ENCODE assay signal across 22 mouse cellular contexts in the genomic region with DNA sequence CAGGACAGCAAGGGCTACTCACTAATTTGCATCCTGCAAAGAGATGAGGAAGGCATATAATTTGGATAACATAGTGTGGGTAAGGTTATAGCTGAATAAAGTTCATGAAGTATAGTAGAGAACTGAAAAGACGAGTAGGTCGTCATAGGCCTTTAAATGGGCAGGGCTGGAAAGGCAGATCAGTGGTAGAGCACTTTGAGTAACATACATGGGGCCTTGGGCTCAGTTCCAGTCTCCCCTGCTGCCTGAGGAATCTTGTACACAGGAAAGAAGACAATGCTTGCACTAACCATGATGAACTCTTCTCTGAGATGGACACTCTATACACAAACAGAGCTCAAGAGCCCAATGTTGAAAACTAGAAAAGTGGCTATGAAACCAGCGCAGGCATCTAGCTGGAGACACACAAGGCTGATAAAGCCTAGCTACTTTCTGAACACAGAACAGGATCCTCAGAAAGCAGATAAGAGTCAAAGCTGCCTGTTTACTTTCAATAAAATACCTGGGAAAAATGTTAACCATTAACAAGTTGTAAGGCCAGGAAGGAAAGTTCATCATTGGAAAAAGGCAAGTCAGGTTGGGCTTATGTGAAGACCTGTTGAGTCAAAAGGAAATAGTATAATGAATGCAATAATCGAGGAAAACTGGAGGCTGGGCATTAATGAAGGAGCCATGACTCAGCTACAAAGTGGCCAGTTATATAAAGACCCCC. TPM values are rescaled to one million over a fixed set of nuclear protein-coding genes. Genes with fewer than 3 reads are reported as not detected.
DNase-seq lines count a peak whose midpoint lies in the region; ATAC-seq and TF ChIP-seq lines count a peak whose summit lies in the region.
"Had no signal": no experiment of that assay in that cellular context is flagged by ENCODE, and none has a peak within 500 bp of the region (broad histone marks: within the 10 kb centered on the region; RNA-seq: fewer than 3 reads in every experiment).

No protein-coding gene starts in this region.

- peak overlapping the region; percentile 25 for H3K4me2 ChIP-seq in intestine, embryonic 15.5 days (replicated peaks)
- peak overlapping the region; percentile 28 for H3K4me2 ChIP-seq in liver, embryonic 14.5 days (ENCODE audit: low read depth)
- peak overlapping the region; percentile 16; the same call in 1 of the 2 replicates for H3K4me2 ChIP-seq in stomach, embryonic 15.5 days
- H3K4me2 ChIP-seq: forebrain, embryonic 12.5 days; heart, embryonic 13.5 days; hindbrain, embryonic 14.5 days had no signal

- DNase-seq in heart, adult 11 months, result peak; percentile 13
- no peak for DNase-seq in heart, adult 8-10 months (ENCODE audit: low spot score)
- DNase-seq in liver, embryonic 14.5 days (ENCODE audit: low read depth in 3 of 3, low spot score in 3 of 3), result no peak
- DNase-seq in right cerebral cortex, postnatal 25 days, result no peak
- no peak for DNase-seq in lung, adult 18-20 months
- DNase-seq: adrenal gland, postnatal 10 days; cerebellum, adult 9-11 months; gastrocnemius, postnatal 36 days; kidney, adult 8-10 months; lung, adult 2 months; lung, postnatal 36 days; thymus, postnatal 36 days had no signal

- no peak for TF ChIP-seq EP300 in liver, embryonic 14.5 days (IDR thresholded peaks at IDR 0.05; ENCODE audit: low read depth)

- no peaks in the 10 kb centered on the region for H3K27me3 ChIP-seq in intestine, embryonic 15.5 days (replicated peaks)
- H3K27me3 ChIP-seq in liver, embryonic 14.5 days (ENCODE audit: control insufficient read depth, insufficient read depth, low read length), result no peaks in the 10 kb centered on the region
- no peaks in the 10 kb centered on the region for H3K27me3 ChIP-seq in stomach, embryonic 15.5 days (replicated peaks)
- H3K27me3 ChIP-seq: forebrain, embryonic 12.5 days; heart, embryonic 13.5 days; Patski had no signal

- peak; percentile 88 for ATAC-seq in intestine, embryonic 15.5 days
- ATAC-seq in liver, embryonic 14.5 days (ENCODE audit: insufficient read depth), result no peak
- ATAC-seq in stomach, embryonic 15.5 days (ENCODE audit: insufficient read depth, low FRiP score, low read depth), result peak; percentile 68; the same call in 1 of the 2 replicates
- ATAC-seq in cerebellum, adult (ENCODE audit: insufficient number of reproducible peaks, low FRiP score, low TSS enrichment), result no peak
- ATAC-seq: activated CD4-positive, CD25-positive, alpha-beta regulatory T cell, adult 4 months; Patski had no signal

- H3K36me3 ChIP-seq in intestine, embryonic 15.5 days, result peaks cover 26% of the 10 kb centered on the region
- peaks cover 60% of the 10 kb centered on the region for H3K36me3 ChIP-seq in liver, embryonic 14.5 days (replicated peaks; ENCODE audit: control insufficient read depth, insufficient read depth, low read depth)
- H3K36me3 ChIP-seq in stomach, embryonic 15.5 days, result peaks cover 34% of the 10 kb centered on the region

- TF ChIP-seq CTCF in liver, embryonic 14.5 days (IDR thresholded peaks at IDR 0.05; ENCODE audit: low read depth), result no peak

- H3K4me3 ChIP-seq in intestine, embryonic 15.5 days (replicated peaks), result no peak overlapping the region
- no peak overlapping the region for H3K4me3 ChIP-seq in liver, embryonic 14.5 days (ENCODE audit: insufficient read depth in 1 of 2, low read depth in 2 of 2, low read length in 2 of 2)
- H3K4me3 ChIP-seq in stomach, embryonic 15.5 days (replicated peaks), result no peak overlapping the region
- H3K4me3 ChIP-seq: forebrain, embryonic 12.5 days; heart, embryonic 13.5 days; layer of hippocampus, adult 2 months had no signal

- H3K27ac ChIP-seq in intestine, embryonic 15.5 days, result peak overlapping the region; percentile 72
- no peak overlapping the region; the same call in 1 of the 2 replicates for H3K27ac ChIP-seq in liver, embryonic 14.5 days
- peak overlapping the region; percentile 80 for H3K27ac ChIP-seq in stomach, embryonic 15.5 days
- H3K27ac ChIP-seq: forebrain, embryonic 12.5 days; heart, embryonic 13.5 days; hindbrain, embryonic 14.5 days; layer of hippocampus, adult 2 months had no signal

- H3K4me1 ChIP-seq in intestine, embryonic 15.5 days (replicated peaks), result peaks cover 13% of the 10 kb centered on the region; the same call in 1 of the 2 replicates
- H3K4me1 ChIP-seq in liver, embryonic 14.5 days (replicated peaks; ENCODE audit: control insufficient read depth in 2 of 2, insufficient read depth in 2 of 2, low read length in 1 of 2), result peaks cover 18 to 20% of the 10 kb centered on the region in 2 experiments
- H3K4me1 ChIP-seq in stomach, embryonic 15.5 days, result peaks cover 9% of the 10 kb centered on the region; the same call in 1 of the 2 replicates
- H3K4me1 ChIP-seq: forebrain, embryonic 12.5 days had no signal

- no peak overlapping the region for H3K9ac ChIP-seq in intestine, embryonic 15.5 days
- H3K9ac ChIP-seq in liver, embryonic 14.5 days (replicated peaks), result no peak overlapping the region
- H3K9ac ChIP-seq in stomach, embryonic 15.5 days, result no peak overlapping the region
- H3K9ac ChIP-seq: forebrain, embryonic 12.5 days; heart, embryonic 13.5 days; hindbrain, embryonic 14.5 days had no signal

- no peaks in the 10 kb centered on the region for H3K9me3 ChIP-seq in intestine, embryonic 15.5 days
- no peaks in the 10 kb centered on the region for H3K9me3 ChIP-seq in liver, embryonic 14.5 days (ENCODE audit: control insufficient read depth, low read length)
- no peaks in the 10 kb centered on the region for H3K9me3 ChIP-seq in stomach, embryonic 15.5 days
- H3K9me3 ChIP-seq: forebrain, embryonic 12.5 days; heart, embryonic 13.5 days had no signal

- 61% methylated on average over 4 of the region's 4 CpGs for WGBS in intestine, embryonic 15.5 days
- 52% methylated on average over 4 of the region's 4 CpGs for WGBS in liver, embryonic 14.5 days (ENCODE audit: insufficient replicate concordance)
- 62% methylated on average over 4 of the region's 4 CpGs for WGBS in stomach, embryonic 15.5 days

RNA-seq across cellular contexts. Expression of a gene that starts 13.9 kb away (rescaled TPM):
- 10 to 100 TPM; 23.4 to 36.2 (median 27.8) TPM for total RNA-seq in heart, adult 8-10 months (2022)
- 20.9 and 23.5 TPM in 2 replicates for polyA plus RNA-seq in intestine, embryonic 15.5 days (2015; fragmentation: Nextera tagmentation; extraction: Ambion mirVana)
- polyA plus RNA-seq in liver, embryonic 14.5 days (2012; rRNA removed), result 7.3 and 10.6 TPM in 2 replicates
- polyA plus RNA-seq in liver, embryonic 14.5 days (2014; fragmentation: Nextera tagmentation; extraction: Ambion mirVana), result 7.3 and 8.7 TPM in 2 replicates
- 26.1 and 27.6 TPM in 2 replicates for polyA plus RNA-seq in stomach, embryonic 15.5 days (2015; fragmentation: Nextera tagmentation; extraction: Ambion mirVana)

RNA-seq across cellular contexts. Expression of a gene that starts 48.1 kb away (rescaled TPM):
- total RNA-seq in heart, adult 8-10 months (2022), result 10 to 100 TPM; 86.6 to 95.2 (median 88.9) TPM
- 106 and 109 TPM in 2 replicates for polyA plus RNA-seq in intestine, embryonic 15.5 days (2015; fragmentation: Nextera tagmentation; extraction: Ambion mirVana)
- polyA plus RNA-seq in liver, embryonic 14.5 days (2012; rRNA removed), result 11.4 and 15.3 TPM in 2 replicates
- 19.1 and 20.3 TPM in 2 replicates for polyA plus RNA-seq in liver, embryonic 14.5 days (2014; fragmentation: Nextera tagmentation; extraction: Ambion mirVana)
- polyA plus RNA-seq in stomach, embryonic 15.5 days (2015; fragmentation: Nextera tagmentation; extraction: Ambion mirVana), result 145 and 153 TPM in 2 replicates
- polyA plus RNA-seq: activated CD4-positive, CD25-positive, alpha-beta regulatory T cell, adult 4 months; CD4-positive, CD25-positive, alpha-beta regulatory T cell, adult 4 months had no signal

Comparison
In these comparisons a context has a peak if more than half of its experiments do, and no peak if none do; other contexts are left out.
1. ATAC-seq: peak in intestine, embryonic 15.5 days (single experiment) and stomach, embryonic 15.5 days (single experiment); none in liver, embryonic 14.5 days (single experiment) and cerebellum, adult (single experiment).
2. Peak in every context shown above with its lines, with median percentiles within 50 percentile points of each other: H3K4me2 ChIP-seq.